Comparison of ENCODE assay signal across 20 mouse cellular contexts in genomic region chr6:113049159-113049558, GRCm38 (mm10).
"Had no signal": no experiment of that assay in that cellular context is flagged by ENCODE, and none has a peak within 500 bp of the region (broad histone marks: within the 10 kb centered on the region; RNA-seq: fewer than 3 reads in every experiment).

No protein-coding gene starts in this region.

- H3K9ac ChIP-seq: intestine, embryonic 15.5 days; kidney, embryonic 15.5 days; lung, embryonic 15.5 days; midbrain, embryonic 13.5 days; neural tube, embryonic 13.5 days; stomach, embryonic 15.5 days had no signal

- H3K4me2 ChIP-seq: intestine, embryonic 15.5 days; kidney, embryonic 15.5 days; lung, embryonic 15.5 days; midbrain, embryonic 13.5 days; neural tube, embryonic 13.5 days; stomach, embryonic 15.5 days had no signal

- DNase-seq: kidney, adult 11 months; kidney, adult 8-10 months; kidney, postnatal 10 days; kidney, postnatal 36 days; lung, adult 18-20 months; lung, postnatal 10 days; lung, postnatal 36 days; retina, postnatal 1 day; right cerebral cortex, postnatal 25 days; spleen, adult 18-20 months; thymus, adult 18-20 months; thymus, postnatal 4 days had no signal

- H3K4me3 ChIP-seq: intestine, embryonic 15.5 days; kidney, embryonic 15.5 days; lung, embryonic 15.5 days; midbrain, embryonic 13.5 days; myocyte; neural tube, embryonic 13.5 days; stomach, embryonic 15.5 days had no signal

- H3K9me3 ChIP-seq: intestine, embryonic 15.5 days; kidney, embryonic 15.5 days; lung, embryonic 15.5 days; midbrain, embryonic 13.5 days; neural tube, embryonic 13.5 days; stomach, embryonic 15.5 days had no signal

- H3K27me3 ChIP-seq: intestine, embryonic 15.5 days; kidney, embryonic 15.5 days; lung, embryonic 15.5 days; midbrain, embryonic 13.5 days; neural tube, embryonic 13.5 days; stomach, embryonic 15.5 days had no signal

- ATAC-seq: intestine, embryonic 15.5 days; midbrain, embryonic 13.5 days; midbrain, embryonic 16.5 days had no signal

- H3K27ac ChIP-seq: intestine, embryonic 15.5 days; kidney, embryonic 15.5 days; lung, embryonic 15.5 days; midbrain, embryonic 13.5 days; neural tube, embryonic 13.5 days; stomach, embryonic 15.5 days had no signal
